Mouse (Mus musculus): ENCODE results near the gene Irs1.

GRCm38 (mm10) chr1:82320864-82321263 lies 29.6 kb upstream of the Irs1 start:
- TF ChIP-seq CTCF (conservative IDR thresholded peaks at IDR 0.05 in 1 of 2, IDR thresholded peaks at IDR 0.05 in 1 of 2; ENCODE audit: low read depth in 2 of 2, low read length in 2 of 2), result no peak
- no peak for TF ChIP-seq NRF1 (IDR thresholded peaks at IDR 0.05; ENCODE audit: low read depth, low read length)
- TF ChIP-seq MAZ (IDR thresholded peaks at IDR 0.05; ENCODE audit: low read depth, low read length), result no peak
- TF ChIP-seq USF1 (IDR thresholded peaks at IDR 0.05; ENCODE audit: low read depth, low read length), result no peak
- no peak for TF ChIP-seq MAFK (IDR thresholded peaks at IDR 0.05; ENCODE audit: insufficient replicate concordance, low read length)
- TF ChIP-seq POLR2A (IDR thresholded peaks at IDR 0.05; ENCODE audit: low read depth, low read length), result no peak
- TF ChIP-seq ELF1 (IDR thresholded peaks at IDR 0.05; ENCODE audit: low read depth, low read length), result no peak
- TF ChIP-seq BHLHE40 (IDR thresholded peaks at IDR 0.05; ENCODE audit: low read depth, low read length), result no peak
- no peak for TF ChIP-seq USF2 (conservative IDR thresholded peaks at IDR 0.05; ENCODE audit: low read depth, low read length)
- TF ChIP-seq IRF4 (IDR thresholded peaks at IDR 0.05; ENCODE audit: low read depth, low read length), result no peak
- no peak for TF ChIP-seq GABPA (IDR thresholded peaks at IDR 0.05; ENCODE audit: insufficient replicate concordance, low read depth, low read length)
- no peak for TF ChIP-seq KAT2A (IDR thresholded peaks at IDR 0.05; ENCODE audit: insufficient replicate concordance, low read length)
- TF ChIP-seq ZC3H11A (IDR thresholded peaks at IDR 0.05; ENCODE audit: low read depth, low read length), result no peak
- TF ChIP-seq JUND (conservative IDR thresholded peaks at IDR 0.05; ENCODE audit: low read depth, low read length), result no peak

Measured in CH12.LX (cell line).